8 mouse cellular contexts compared by ENCODE assay signal in genomic region chr14:58071830-58072770, GRCm38 (mm10). TPM values are rescaled to one million over a fixed set of nuclear protein-coding genes. Genes with fewer than 3 reads are reported as not detected.
DNase-seq lines count a peak whose midpoint lies in the region; ATAC-seq and TF ChIP-seq lines count a peak whose summit lies in the region.

No protein-coding gene starts in this region.

- peak overlapping the region; percentile 100 for H3K4me2 ChIP-seq in hindbrain, embryonic 15.5 days

- intact Hi-C loops in gastrocnemius, adult 2 months (cut with DNase I), result loop anchor here (10.0 kb wide), 1 partner anchor 1133 kb away; the partner anchor contains the start of gene Rcbtb1

- H3K36me3 ChIP-seq in hindbrain, embryonic 15.5 days, result no peaks in the 10 kb centered on the region

- peaks cover 51% of the 10 kb centered on the region for H3K4me1 ChIP-seq in hindbrain, embryonic 15.5 days (replicated peaks)

- peak; percentile 55 for DNase-seq in T-cell, adult 2 months (ENCODE audit: low spot score)
- DNase-seq in cerebellum, postnatal 10 days, result peak; percentile 88 to 91
- peak; percentile 87 for DNase-seq in gastrocnemius, adult 2 months
- DNase-seq in left cerebral cortex, adult 11 months (ENCODE audit: low spot score), result peak; percentile 52
- DNase-seq in lung, postnatal 25 days (ENCODE audit: low spot score), result peak; percentile 56
- peak; percentile 87 for DNase-seq in retina, embryonic 14.5 days (ENCODE audit: low spot score)
- DNase-seq in urinary bladder, postnatal 25 days (ENCODE audit: low spot score), result peak; percentile 65

- peak overlapping the region; percentile 83 for H3K4me3 ChIP-seq in gastrocnemius, adult 2 months
- peak overlapping the region; percentile 81 for H3K4me3 ChIP-seq in hindbrain, embryonic 15.5 days

- peak; percentile 82 for ATAC-seq in hindbrain, embryonic 15.5 days (ENCODE audit: low FRiP score, low read depth)

- H3K9me3 ChIP-seq in hindbrain, embryonic 15.5 days, result no peaks in the 10 kb centered on the region

- under 1% methylated on average over 82 of the region's 85 CpGs for WGBS in hindbrain, embryonic 15.5 days

- TF ChIP-seq CTCF in gastrocnemius, adult 2 months (IDR thresholded peaks at IDR 0.05), result no peak

- H3K27me3 ChIP-seq in hindbrain, embryonic 15.5 days, result peaks cover 15% of the 10 kb centered on the region

- peak overlapping the region; percentile 79 for H3K27ac ChIP-seq in gastrocnemius, adult 2 months
- peak overlapping the region; percentile 70 for H3K27ac ChIP-seq in hindbrain, embryonic 15.5 days (replicated peaks)

- peak overlapping the region; percentile 47 for H3K9ac ChIP-seq in hindbrain, embryonic 15.5 days

RNA-seq across cellular contexts. Expression of gene Fgf9, which starts 1.8 kb away (rescaled TPM):
- total RNA-seq in gastrocnemius, adult 2 months (2021), result 1 to 10 TPM; 1.3 to 2.8 TPM
- 22.1 and 22.7 TPM in 2 replicates for polyA plus RNA-seq in hindbrain, embryonic 15.5 days (2015; fragmentation: Nextera tagmentation; extraction: Ambion mirVana)

Comparison
In these comparisons a context has a peak if more than half of its experiments do, and no peak if none do; other contexts are left out.
1. Peak in every context shown above with its lines: DNase-seq, ATAC-seq, H3K4me3 ChIP-seq and H3K27ac ChIP-seq.